Mouse (Mus musculus) forebrain, embryonic 14.5 days (tissue): Measurements from ENCODE around the gene Rps15a. TPM values are rescaled to one million over a fixed set of nuclear protein-coding genes. Genes with fewer than 3 reads are reported as not detected.

Experiments
- ATAC-seq: fragments of 200-750 bp; cut with Nextera tagmentation; 2 replicates; pipeline ENCODE4 v1.8.0; 2017; ENCODE audit warnings: mild to moderate bottlenecking, moderate library complexity
- DNase-seq: peaks from one replicate; pipeline ENCODE4 v3.0.0-alpha.2; 2015; ENCODE audit warnings: low spot score
- H3K27ac ChIP-seq: fragments of 300-500 bp; sonication (generic); 2 replicates; pipeline ENCODE4 v1.5.1; 2014; ENCODE audit warnings: low read depth, mild to moderate bottlenecking, control low read depth, low read length, moderate library complexity
- H3K27me3 ChIP-seq: fragments of 300-500 bp; sonication (generic); replicated peaks from 2 replicates; pipeline ENCODE4 v1.6.1; 2014; ENCODE audit warnings: low read length, control low read depth, mixed read lengths; ENCODE audit not compliant: control insufficient read depth, insufficient read depth
- H3K36me3 ChIP-seq: fragments of 300-500 bp; sonication (generic); 2 replicates; pipeline ENCODE4 v1.6.1; 2014; ENCODE audit warnings: low read length, control low read depth; ENCODE audit not compliant: control insufficient read depth, insufficient read depth
- H3K4me1 ChIP-seq: fragments of 300-500 bp; sonication (generic); 2 replicates; pipeline ENCODE4 v1.6.1; 2014; ENCODE audit warnings: antibody characterized with exemption, low read length, control low read depth; ENCODE audit not compliant: control insufficient read depth, insufficient read depth
- H3K4me2 ChIP-seq: fragments of 300-500 bp; sonication (generic); 2 replicates; pipeline ENCODE4 v1.6.1; 2014; ENCODE audit warnings: mild to moderate bottlenecking, control low read depth, low read length
- H3K4me3 ChIP-seq: fragments of 300-500 bp; sonication (generic); 2 replicates; pipeline ENCODE4 v1.5.1; 2014; ENCODE audit warnings: low read depth, low read length, control low read depth
- H3K9ac ChIP-seq: fragments of 300-500 bp; sonication (generic); 2 replicates; pipeline ENCODE4 v1.6.1; 2014; ENCODE audit warnings: mild to moderate bottlenecking, low read length, control low read depth, moderate library complexity
- H3K9me3 ChIP-seq: fragments of 300-500 bp; sonication (generic); replicated peaks from 2 replicates; pipeline ENCODE4 v1.6.1; 2016; ENCODE audit warnings: low read length, control low read depth, mixed read lengths; ENCODE audit not compliant: control insufficient read depth
- WGBS: fragments of 180-500 bp; shearing (Covaris S2); extraction: QIAGEN DNeasy Blood & Tissue Kit; methylation state at CpG from one replicate; pipeline ENCODE4 v1.1.7; 2014; 5-methylcytosine and 5-hydroxymethylcytosine counted together
- polyA plus RNA-seq: library from polyadenylated mRNA; unstranded; fragments of >200 nt; fragmentation: Nextera tagmentation; extraction: Ambion mirVana; gene quantifications from 2 replicates; pipeline ENCODE4 v1.2.1, GENCODE M21; 2014

Gene Rps15a
- polyA plus RNA-seq, 1 experiment from 2014 or later: 717 TPM

DNA sequence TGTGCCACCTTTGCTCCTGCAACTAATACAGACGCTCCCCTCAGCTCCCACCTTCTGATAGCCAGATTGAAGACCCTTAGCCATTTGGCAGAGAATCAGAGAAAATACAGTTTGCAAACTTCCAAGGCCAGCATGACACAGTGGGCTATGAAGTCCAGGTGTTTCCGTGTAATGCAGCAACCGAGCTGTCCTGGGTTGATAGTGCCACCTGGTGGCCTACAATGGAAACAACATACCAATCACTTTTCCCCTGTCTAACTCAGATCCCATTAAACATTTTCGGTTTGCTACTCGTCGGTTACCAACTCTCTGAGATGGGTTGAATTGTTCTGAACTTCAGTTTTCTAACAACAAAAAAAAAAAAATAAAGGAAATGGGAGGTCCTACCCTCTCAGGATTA is 59.7 kb downstream of the Rps15a start:
- Histone ChIP-seq H3K27ac (no peak overlapping the region), H3K4me2 (no peak overlapping the region), H3K9ac (no peak overlapping the region), H3K27me3 (no peaks in the 10 kb centered on the region), H3K9me3 (no peaks in the 10 kb centered on the region; the same call in 1 of the 2 replicates), H3K36me3 (no peaks in the 10 kb centered on the region), H3K4me3 (no peak overlapping the region), H3K4me1 (no peaks in the 10 kb centered on the region)
- no peak for DNase-seq
- 89% methylated on average over 6 of the region's 6 CpGs for WGBS
- no peak for ATAC-seq

Other genes with a start within 250 kb of the Rps15a start
- gene Arl6ip1, start 13.5 kb upstream of the Rps15a start, polyA plus RNA-seq: 440 and 445 TPM in 2 replicates
- gene Smg1, start 127.5 kb upstream of the Rps15a start, polyA plus RNA-seq: 14.5 and 25.7 TPM in 2 replicates